Mouse (Mus musculus): ENCODE measurements around the gene Sult2a2. TPM values are rescaled to one million over a fixed set of nuclear protein-coding genes. Genes with fewer than 3 reads are reported as not detected.
"Not testable (repeated sequence)": the region's sequence is repeated elsewhere in the genome, so short reads cannot be mapped to it uniquely, and the experiment has no call there.

Gene Sult2a2
- 54.4 and 255 TPM in 2 replicates for total RNA-seq (2014; rRNA removed)
- polyA plus RNA-seq (2012; rRNA removed): 35.5 and 160 TPM in 2 replicates

- not testable (repeated sequence) for H3K27me3 ChIP-seq (ENCODE audit: control insufficient read depth, insufficient read depth, low read length); H3K79me2 ChIP-seq (ENCODE audit: control insufficient read depth, insufficient read depth, low read length); H3K4me3 ChIP-seq (ENCODE audit: insufficient read depth, low read depth, low read length); H3K4me1 ChIP-seq (ENCODE audit: control insufficient read depth, insufficient read depth, low read length); H3K36me3 ChIP-seq (ENCODE audit: control insufficient read depth, insufficient read depth, low read length); H3K9ac ChIP-seq (ENCODE audit: low read depth, low read length); H3K27ac ChIP-seq (replicated peaks; ENCODE audit: insufficient read depth, low read depth, low read length); DNase-seq (ENCODE audit: extremely low read depth, low read depth, low spot score)
- 32% methylated on average over 1 of the region's 2 CpGs for WGBS
Observed at GRCm38 (mm10) chr7:13733205-13733604, at the start of gene Sult2a2. Gene Sult2a2, plus strand, starts transcription at chr7:13733505.

GRCm38 (mm10) chr7:13813913-13814312, 80.6 kb downstream of the Sult2a2 start:
- DNase-seq (ENCODE audit: extremely low read depth, low read depth, low spot score): peak; percentile 88
- Histone ChIP-seq H3K27me3 (ENCODE audit: control insufficient read depth, insufficient read depth, low read length) (peaks cover 7% of the 10 kb centered on the region; the same call in 1 of the 2 replicates), H3K4me3 (ENCODE audit: insufficient read depth, low read depth, low read length) (no peak overlapping the region), H3K36me3 (ENCODE audit: control insufficient read depth, insufficient read depth, low read length) (no peaks in the 10 kb centered on the region), H3K79me2 (ENCODE audit: control insufficient read depth, insufficient read depth, low read length) (no peaks in the 10 kb centered on the region), H3K4me1 (ENCODE audit: control insufficient read depth, insufficient read depth, low read length) (no peaks in the 10 kb centered on the region), H3K9ac (ENCODE audit: low read depth, low read length) (no peak overlapping the region), H3K27ac (replicated peaks; ENCODE audit: insufficient read depth, low read depth, low read length) (no peak overlapping the region)
- TF ChIP-seq POLR2A (IDR thresholded peaks at IDR 0.05; ENCODE audit: extremely low read depth, insufficient read depth, low read length) (no peak), CTCF (IDR thresholded peaks at IDR 0.05; ENCODE audit: low read depth, low read length) (no peak)
- 29% methylated on average over 1 of the region's 1 CpGs for WGBS

Other genes starting within 250 kb of the Sult2a2 start
- gene Bsph2, start 162.4 kb upstream of the Sult2a2 start, total RNA-seq (2014; rRNA removed): not detected in 2 replicates
- not detected in 2 replicates for gene Bsph2, start 162.4 kb upstream of the Sult2a2 start, polyA plus RNA-seq (2012; rRNA removed)
- 7.1 and 27.8 TPM in 2 replicates for gene Sult2a5, start 109.5 kb upstream of the Sult2a2 start, total RNA-seq (2014; rRNA removed)
- gene Sult2a5, start 109.5 kb upstream of the Sult2a2 start, polyA plus RNA-seq (2012; rRNA removed): 1.4 and 4.1 TPM in 2 replicates
- 14.4 and 191 TPM in 2 replicates for gene Sult2a1, start 103.9 kb downstream of the Sult2a2 start, total RNA-seq (2014; rRNA removed)
- 10.0 and 83.8 TPM in 2 replicates for gene Sult2a1, start 103.9 kb downstream of the Sult2a2 start, polyA plus RNA-seq (2012; rRNA removed)

All from liver, adult 2 months (tissue).